Comparison of ENCODE assay signal across 8 mouse cellular contexts in the genomic region with DNA sequence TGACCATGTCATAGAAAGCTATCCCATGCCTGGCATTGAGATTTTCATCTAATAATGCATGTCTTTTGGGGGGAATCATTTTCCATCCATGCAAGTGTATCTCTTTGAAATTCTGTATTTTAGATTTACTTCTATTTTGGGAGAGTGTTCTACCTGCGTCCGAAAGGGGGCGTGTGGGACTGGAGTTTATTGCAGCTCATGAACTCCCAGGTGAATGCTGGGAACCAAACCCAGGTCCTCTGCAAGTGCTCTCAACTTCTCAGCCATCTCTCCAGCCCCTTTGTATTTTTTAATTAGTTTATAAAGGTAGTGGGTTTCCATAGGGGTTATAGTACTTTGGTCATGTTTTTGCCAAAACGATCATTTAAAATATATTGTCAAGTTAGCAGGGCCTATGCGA. TPM values are rescaled to one million over a fixed set of nuclear protein-coding genes. Genes with fewer than 3 reads are reported as not detected.
DNase-seq lines count a peak whose midpoint lies in the region; ATAC-seq lines count a peak whose summit lies in the region.

No protein-coding gene starts in this region.

- peak overlapping the region; percentile 96 for H3K4me3 ChIP-seq in erythroblast, embryonic 14.5 days (replicated peaks)
- peak overlapping the region; percentile 93 for H3K4me3 ChIP-seq in megakaryocyte, embryonic 14.5 days (replicated peaks)
- no peak overlapping the region for H3K4me3 ChIP-seq in limb, embryonic 11.5 days (ENCODE audit: low read depth, low read length)
- H3K4me3 ChIP-seq in stomach, embryonic 14.5 days (ENCODE audit: low read depth, low read length), result no peak overlapping the region

- peaks cover 10% of the 10 kb centered on the region for H3K36me3 ChIP-seq in erythroblast, embryonic 14.5 days (ENCODE audit: control insufficient read depth)
- H3K36me3 ChIP-seq in megakaryocyte, embryonic 14.5 days (replicated peaks; ENCODE audit: low read length), result peaks cover 19% of the 10 kb centered on the region
- H3K36me3 ChIP-seq in limb, embryonic 11.5 days (ENCODE audit: control insufficient read depth, insufficient read depth, low read length), result no peaks in the 10 kb centered on the region; the same call in 1 of the 2 replicates
- H3K36me3 ChIP-seq in stomach, embryonic 14.5 days (ENCODE audit: control insufficient read depth, insufficient read depth, low read length), result no peaks in the 10 kb centered on the region

- no peak for DNase-seq in limb, embryonic 11.5 days (ENCODE audit: low spot score)
- DNase-seq in cerebellum, postnatal 10 days, result no peak
- DNase-seq in embryo, embryonic 11 days, result no peak

- peaks cover 29% of the 10 kb centered on the region for H3K4me1 ChIP-seq in erythroblast, embryonic 14.5 days (ENCODE audit: control insufficient read depth)
- H3K4me1 ChIP-seq in megakaryocyte, embryonic 14.5 days, result peaks cover 45% of the 10 kb centered on the region
- peaks cover 9% of the 10 kb centered on the region for H3K4me1 ChIP-seq in limb, embryonic 11.5 days (ENCODE audit: control insufficient read depth, insufficient read depth, low read length)
- peaks cover 9% of the 10 kb centered on the region for H3K4me1 ChIP-seq in stomach, embryonic 14.5 days (ENCODE audit: control insufficient read depth, insufficient read depth, low read length)

- H3K4me2 ChIP-seq in limb, embryonic 11.5 days (ENCODE audit: low read depth, severe bottlenecking), result peak overlapping the region; percentile 48; the same call in 1 of the 2 replicates
- H3K4me2 ChIP-seq in stomach, embryonic 14.5 days (replicated peaks; ENCODE audit: low read depth, low read length), result peak overlapping the region; percentile 59

- peaks cover 4% of the 10 kb centered on the region for H3K9me3 ChIP-seq in erythroblast, embryonic 14.5 days (ENCODE audit: control insufficient read depth, low read length)
- H3K9me3 ChIP-seq in megakaryocyte, embryonic 14.5 days, result peaks cover 12% of the 10 kb centered on the region
- H3K9me3 ChIP-seq in limb, embryonic 11.5 days (ENCODE audit: control insufficient read depth, low read length), result no peaks in the 10 kb centered on the region
- no peaks in the 10 kb centered on the region for H3K9me3 ChIP-seq in stomach, embryonic 14.5 days (ENCODE audit: control insufficient read depth, low read depth, low read length)

- 82% methylated on average over 5 of the region's 5 CpGs for WGBS in limb, embryonic 11.5 days
- WGBS in stomach, embryonic 14.5 days, result 85% methylated on average over 5 of the region's 5 CpGs

- no peak overlapping the region; the same call in 1 of the 2 replicates for H3K9ac ChIP-seq in limb, embryonic 11.5 days (ENCODE audit: low read length)
- H3K9ac ChIP-seq in stomach, embryonic 14.5 days (replicated peaks; ENCODE audit: low read depth, low read length), result no peak overlapping the region

- H3K27ac ChIP-seq in limb, embryonic 11.5 days (replicated peaks; ENCODE audit: low read depth, low read length), result no peak overlapping the region
- H3K27ac ChIP-seq in stomach, embryonic 14.5 days (ENCODE audit: low read length), result no peak overlapping the region

- ATAC-seq in erythroblast, adult 5-6 weeks (replicated peaks; ENCODE audit: low FRiP score, poor library complexity, severe bottlenecking), result no peak
- no peak for ATAC-seq in megakaryocyte, adult 5-6 weeks (ENCODE audit: poor library complexity, severe bottlenecking)
- no peak for ATAC-seq in limb, embryonic 11.5 days (ENCODE audit: insufficient number of reproducible peaks, low FRiP score, low TSS enrichment, low read depth)
- no peak for ATAC-seq in stomach, embryonic 14.5 days (ENCODE audit: insufficient number of reproducible peaks, insufficient read depth, low FRiP score, low read depth)

- no peaks in the 10 kb centered on the region for H3K27me3 ChIP-seq in erythroblast, embryonic 14.5 days (ENCODE audit: control insufficient read depth)
- no peaks in the 10 kb centered on the region for H3K27me3 ChIP-seq in megakaryocyte, embryonic 14.5 days (replicated peaks)
- H3K27me3 ChIP-seq in limb, embryonic 11.5 days (ENCODE audit: control insufficient read depth, insufficient read depth, low read length), result no peaks in the 10 kb centered on the region
- H3K27me3 ChIP-seq in stomach, embryonic 14.5 days (ENCODE audit: control insufficient read depth, insufficient read depth, low read length), result no peaks in the 10 kb centered on the region

RNA-seq across cellular contexts. Expression of gene Wdr48, which starts 0.8 kb away (rescaled TPM):
- 1.3 and 1.4 TPM in 2 replicates for polyA plus RNA-seq in erythroblast, embryonic 14.5 days (2012)
- 31.3 and 85.3 TPM in 2 replicates for total RNA-seq in erythroblast, adult 5-6 weeks (2015; ENCODE audit: low replicate concordance)
- 23.1 and 25.5 TPM in 2 replicates for total RNA-seq in erythroblast, adult 5-6 weeks (2017; ENCODE audit: low replicate concordance)
- polyA plus RNA-seq in megakaryocyte, embryonic 14.5 days (2012; ENCODE audit: insufficient read depth, low replicate concordance), result 9.9 and 15.8 TPM in 2 replicates
- 49.1 and 62.1 TPM in 2 replicates for total RNA-seq in megakaryocyte, adult 5-6 weeks (2015)
- total RNA-seq in megakaryocyte, adult 5-6 weeks (2017), result 40.8 and 56.3 TPM in 2 replicates
- 59.6 and 64.7 TPM in 2 replicates for polyA plus RNA-seq in limb, embryonic 11.5 days (2014; fragmentation: Nextera tagmentation; extraction: Ambion mirVana)
- polyA plus RNA-seq in stomach, embryonic 14.5 days (2014; fragmentation: Nextera tagmentation; extraction: Ambion mirVana), result 54.0 and 57.9 TPM in 2 replicates

RNA-seq across cellular contexts. Expression of gene Gorasp1, which starts 43.5 kb away (rescaled TPM):
- 0.49 and 0.59 TPM in 2 replicates for polyA plus RNA-seq in erythroblast, embryonic 14.5 days (2012)
- 1.0 and 3.5 TPM in 2 replicates for total RNA-seq in erythroblast, adult 5-6 weeks (2015; ENCODE audit: low replicate concordance)
- 0.56 and 2.7 TPM in 2 replicates for total RNA-seq in erythroblast, adult 5-6 weeks (2017; ENCODE audit: low replicate concordance)
- polyA plus RNA-seq in megakaryocyte, embryonic 14.5 days (2012; ENCODE audit: insufficient read depth, low replicate concordance), result 11.6 and 11.7 TPM in 2 replicates
- 3.2 and 4.5 TPM in 2 replicates for total RNA-seq in megakaryocyte, adult 5-6 weeks (2015)
- total RNA-seq in megakaryocyte, adult 5-6 weeks (2017), result 2.3 and 3.9 TPM in 2 replicates
- 23.3 and 23.8 TPM in 2 replicates for polyA plus RNA-seq in limb, embryonic 11.5 days (2014; fragmentation: Nextera tagmentation; extraction: Ambion mirVana)
- polyA plus RNA-seq in stomach, embryonic 14.5 days (2014; fragmentation: Nextera tagmentation; extraction: Ambion mirVana), result 20.9 and 29.5 TPM in 2 replicates

RNA-seq across cellular contexts. Expression of gene Ttc21a, which starts 43.5 kb away (rescaled TPM):
- not detected in 2 replicates for polyA plus RNA-seq in erythroblast, embryonic 14.5 days (2012)
- 0.77 and 2.5 TPM in 2 replicates for total RNA-seq in erythroblast, adult 5-6 weeks (2015; ENCODE audit: low replicate concordance)
- total RNA-seq in erythroblast, adult 5-6 weeks (2017; ENCODE audit: low replicate concordance), result 1.2 and 2.0 TPM in 2 replicates
- 0.26 TPM in 1 of 2 replicates, not detected in the other for polyA plus RNA-seq in megakaryocyte, embryonic 14.5 days (2012; ENCODE audit: insufficient read depth, low replicate concordance)
- total RNA-seq in megakaryocyte, adult 5-6 weeks (2015), result 0.22 and 0.41 TPM in 2 replicates
- total RNA-seq in megakaryocyte, adult 5-6 weeks (2017), result 0.28 and 0.55 TPM in 2 replicates
- polyA plus RNA-seq in limb, embryonic 11.5 days (2014; fragmentation: Nextera tagmentation; extraction: Ambion mirVana), result 0.35 and 0.68 TPM in 2 replicates
- 0.09 TPM in 1 of 2 replicates, not detected in the other for polyA plus RNA-seq in stomach, embryonic 14.5 days (2014; fragmentation: Nextera tagmentation; extraction: Ambion mirVana)

Comparison
In these comparisons a context has a peak if more than half of its experiments do, and no peak if none do; other contexts are left out.
1. H3K4me3 ChIP-seq: peak in erythroblast, embryonic 14.5 days (single experiment) and megakaryocyte, embryonic 14.5 days (single experiment); none in limb, embryonic 11.5 days (single experiment) and stomach, embryonic 14.5 days (single experiment).